Mouse (Mus musculus): ENCODE measurements around the gene Foxd4. TPM values are rescaled to one million over a fixed set of nuclear protein-coding genes. Genes with fewer than 3 reads are reported as not detected.

Foxd4 gene
- not detected for total RNA-seq (2021)

GRCm38 (mm10) chr19:24900581-24901220, at the start of gene Foxd4:
TSS of gene Foxd4 (minus strand) at chr19:24901197.
- intact Hi-C loops (cut with DNase I) = loop anchor here (5.0 kb wide), 1 partner anchor 772 kb away; the partner anchor contains the start of gene Dmrt2
- no peak for DNase-seq (ENCODE audit: low spot score in 2 of 2)

DNA sequence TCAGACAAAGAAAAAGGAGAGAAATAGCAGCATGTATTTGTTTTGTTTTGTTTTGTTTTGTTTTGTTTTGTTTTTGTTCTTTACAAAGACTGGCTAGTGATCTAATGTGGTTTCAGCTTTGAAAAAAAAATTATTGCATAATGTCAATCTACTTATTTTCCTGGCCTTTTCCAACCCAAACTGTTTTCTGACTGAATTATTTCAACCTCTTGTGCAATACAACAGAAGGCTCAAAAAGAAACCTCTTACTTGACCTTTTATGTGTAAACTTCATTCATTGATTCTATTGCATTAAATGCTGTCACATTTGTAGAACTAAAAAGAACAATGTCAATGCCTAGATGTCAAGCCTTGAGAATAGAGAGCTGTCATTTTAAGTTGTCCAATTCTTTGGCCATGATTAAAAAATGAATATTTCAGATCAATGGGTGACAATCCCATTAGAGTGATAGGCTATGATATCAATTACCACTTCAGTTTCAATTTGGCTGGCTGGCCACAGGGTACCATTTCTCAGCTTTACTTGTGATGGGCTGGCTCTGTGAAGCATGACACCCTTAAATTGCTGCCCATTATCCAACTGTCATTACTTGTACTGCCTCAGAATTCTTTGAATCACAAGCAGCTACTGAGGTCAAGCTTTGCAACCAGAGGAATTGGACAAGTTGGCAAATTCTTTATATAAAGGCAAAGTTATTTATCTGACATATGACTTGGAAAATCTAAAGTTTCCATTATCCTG, 44.7 kb upstream of the Foxd4 start:
- intact Hi-C loops (cut with DNase I) = no loop called here
- no peak for DNase-seq (ENCODE audit: low spot score in 2 of 2)

DNA sequence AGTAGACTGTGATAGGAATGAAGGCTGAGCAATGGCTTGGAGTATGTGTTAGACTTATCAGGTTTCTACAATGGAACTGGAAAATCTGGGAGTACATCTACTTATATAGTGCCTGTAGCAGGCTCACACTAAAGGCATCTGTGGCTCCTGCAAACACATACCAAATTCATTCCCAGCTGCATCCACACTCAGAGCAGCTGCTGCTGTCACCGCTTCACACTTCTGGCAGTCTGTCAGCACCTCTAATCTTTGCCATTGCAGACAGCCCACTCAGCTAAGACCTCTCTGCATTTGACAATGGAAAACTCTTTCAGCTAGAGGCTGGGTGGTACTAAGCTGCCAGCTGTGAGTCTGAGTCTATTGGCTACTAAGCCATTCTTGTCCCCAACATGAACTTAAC, 36.1 kb upstream of the Foxd4 start:
- intact Hi-C loops (cut with DNase I) = no loop called here
- peak in 1 of 2 experiments; percentile 8 for DNase-seq (ENCODE audit: low spot score in 2 of 2)

- DNase-seq (ENCODE audit: low spot score in 2 of 2) = no peak
- intact Hi-C loops (cut with DNase I) = no loop called here
Observed at GRCm38 (mm10) chr19:24929041-24929440, 28.0 kb upstream of the Foxd4 start.

GRCm38 (mm10) chr19:24920866-24921265, 19.9 kb upstream of the Foxd4 start:
- no peak for DNase-seq (ENCODE audit: low spot score in 2 of 2)
- intact Hi-C loops (cut with DNase I) = no loop called here

GRCm38 (mm10) chr19:24908385-24909155, 7.6 kb upstream of the Foxd4 start:
- intact Hi-C loops (cut with DNase I) = no loop called here
- no peak for DNase-seq (ENCODE audit: low spot score in 2 of 2)

- DNase-seq (ENCODE audit: low spot score in 2 of 2) = no peak
- intact Hi-C loops (cut with DNase I) = no loop called here
Observed at GRCm38 (mm10) chr19:24907655-24908054, 6.7 kb upstream of the Foxd4 start.

- intact Hi-C loops (cut with DNase I) = loop anchor here (5.0 kb wide), 1 partner anchor 769 kb away; the partner anchor contains the start of gene Dmrt2
- DNase-seq (ENCODE audit: low spot score in 2 of 2) = no peak
Observed at GRCm38 (mm10) chr19:24902821-24903220, 1.8 kb upstream of the Foxd4 start.

GRCm38 (mm10) chr19:24902256-24902655, 1.3 kb upstream of the Foxd4 start:
- intact Hi-C loops (cut with DNase I) = loop anchor here (5.0 kb wide), 1 partner anchor 770 kb away; the partner anchor contains the start of gene Dmrt2
- DNase-seq (ENCODE audit: low spot score in 2 of 2) = no peak

DNA sequence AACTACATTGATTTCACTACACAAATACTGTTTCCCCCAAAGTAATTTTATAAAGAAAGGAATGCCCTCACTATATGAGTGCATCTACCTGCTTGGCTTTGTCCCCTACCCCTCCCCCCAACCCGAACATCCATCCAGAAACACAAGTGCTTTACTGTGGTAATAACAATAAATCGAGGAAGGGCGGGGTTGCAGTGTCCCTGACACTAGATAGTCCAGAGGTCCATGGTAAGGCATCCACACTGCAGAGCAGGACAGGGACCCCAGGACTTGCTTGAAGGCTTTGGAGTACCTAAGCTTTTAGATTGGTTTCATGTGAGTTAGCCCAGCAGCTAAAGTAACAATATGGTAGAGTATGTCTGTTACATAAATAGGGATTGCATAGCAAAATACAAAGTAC, 669 bp upstream of the Foxd4 start:
- no peak for DNase-seq (ENCODE audit: low spot score in 2 of 2)
- intact Hi-C loops (cut with DNase I) = loop anchor here (5.0 kb wide), 1 partner anchor 771 kb away; the partner anchor contains the start of gene Dmrt2

GRCm38 (mm10) chr19:24899578-24900544, 1.1 kb downstream of the Foxd4 start:
- peak in 1 of 2 experiments; percentile 7 for DNase-seq (ENCODE audit: low spot score in 2 of 2)
- intact Hi-C loops (cut with DNase I) = loop anchor here (5.0 kb wide), 3 partner anchors 607 to 772 kb away; partner anchors contain the start of genes Dmrt1 and Dmrt2

GRCm38 (mm10) chr19:24898737-24899577, 2.0 kb downstream of the Foxd4 start:
- peak; percentile 12 to 14 for DNase-seq (ENCODE audit: low spot score in 2 of 2)
- intact Hi-C loops (cut with DNase I) = loop anchor here (5.0 kb wide), 2 partner anchors 608 to 708 kb away; partner anchors contain the start of gene Dmrt1

- DNase-seq (ENCODE audit: low spot score in 2 of 2) = no peak
- intact Hi-C loops (cut with DNase I) = loop anchor here (5.0 kb wide), 2 partner anchors 609 to 709 kb away; partner anchors contain the start of gene Dmrt1
Observed at GRCm38 (mm10) chr19:24897896-24898736, 2.9 kb downstream of the Foxd4 start.

DNA sequence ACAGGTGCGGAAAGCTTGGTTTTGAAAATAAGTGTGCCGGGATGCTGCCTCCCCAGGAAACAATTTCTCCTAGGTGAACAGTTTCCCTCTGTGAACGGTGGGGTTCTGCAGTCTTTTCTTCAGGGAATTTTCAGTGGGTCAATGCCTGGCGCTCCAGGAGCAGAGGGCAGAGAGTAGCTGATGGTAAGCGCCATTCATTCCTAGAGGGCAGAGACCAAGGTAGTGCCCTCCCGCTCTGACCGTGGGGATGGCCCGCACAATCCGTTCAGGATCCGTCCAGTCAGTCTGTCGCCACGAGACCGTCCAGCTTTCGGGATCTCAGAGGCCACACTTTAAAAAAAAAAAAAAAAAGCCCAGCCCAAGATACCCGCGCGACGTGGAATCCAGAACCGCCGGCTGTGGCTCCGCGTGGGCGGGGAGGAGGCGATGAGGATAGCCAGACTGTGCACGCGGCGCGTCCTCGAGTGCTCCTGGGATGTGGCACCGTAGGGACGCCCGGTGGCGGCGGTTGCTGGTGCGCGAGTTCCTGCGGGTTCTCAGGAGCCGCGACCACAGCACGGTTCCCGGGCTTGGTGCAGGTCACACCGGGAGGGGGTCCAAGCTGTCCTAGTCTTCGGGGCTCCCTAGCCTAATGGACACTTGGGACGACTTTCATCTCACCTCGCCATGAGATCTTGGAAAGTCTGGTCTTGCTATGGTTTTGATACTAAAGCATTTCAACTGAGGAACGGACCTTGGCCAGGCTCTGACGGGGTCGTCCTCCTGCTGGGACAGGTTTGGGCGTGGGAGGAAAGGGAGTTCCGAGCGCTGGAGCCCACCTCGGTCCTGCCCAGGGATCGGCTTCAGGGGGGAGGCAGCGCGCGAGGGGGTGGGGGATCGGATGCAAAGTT, 3.7 kb downstream of the Foxd4 start:
- no peak for DNase-seq (ENCODE audit: low spot score in 2 of 2)
- intact Hi-C loops (cut with DNase I) = loop anchor here (5.0 kb wide), 2 partner anchors 610 to 710 kb away; partner anchors contain the start of gene Dmrt1

- intact Hi-C loops (cut with DNase I) = loop anchor here (5.0 kb wide), 2 partner anchors 611 to 711 kb away; partner anchors contain the start of gene Dmrt1
- DNase-seq (ENCODE audit: low spot score in 2 of 2) = no peak
Observed at GRCm38 (mm10) chr19:24896536-24896935, 4.5 kb downstream of the Foxd4 start.

GRCm38 (mm10) chr19:24886888-24887287, 14.1 kb downstream of the Foxd4 start:
- DNase-seq (ENCODE audit: low spot score in 2 of 2) = no peak
- intact Hi-C loops (cut with DNase I) = loop anchor here (5.0 kb wide), 3 partner anchors 185 to 605 kb away; partner anchors contain the start of gene Fxn
